Mouse (Mus musculus): ENCODE data around the gene AC124108.1.

DNA sequence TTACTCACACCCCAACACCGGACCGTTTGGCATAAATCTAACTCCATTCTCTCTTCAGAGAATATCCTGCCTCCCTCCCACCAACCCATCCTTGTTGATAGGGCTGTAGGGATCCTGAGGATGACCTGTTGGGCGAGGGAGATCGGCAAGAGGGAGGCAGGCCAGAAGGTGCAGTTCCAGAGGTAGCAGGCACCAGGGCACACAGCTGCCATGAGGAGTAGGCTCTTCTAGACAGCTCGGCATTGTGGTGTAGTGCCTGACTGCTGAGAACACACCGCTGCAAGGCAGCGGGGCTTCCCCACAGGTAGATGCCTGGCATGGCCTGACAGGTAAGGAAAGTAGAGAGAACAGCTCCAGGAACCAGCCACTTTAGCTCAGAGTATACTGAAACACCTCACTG lies 33.4 kb upstream of the AC124108.1 start:
- TF ChIP-seq CTCF (IDR thresholded peaks at IDR 0.05; ENCODE audit: control insufficient read depth, insufficient read depth, low read length) (no peak), POLR2A (IDR thresholded peaks at IDR 0.05; ENCODE audit: borderline replicate concordance, control insufficient read depth, low read depth, low read length) (no peak)
